Mouse (Mus musculus) lung, postnatal 36 days (tissue): ENCODE measurements around the gene Olfr332.
"Not testable (repeated sequence)": the region's sequence is repeated elsewhere in the genome, so short reads cannot be mapped to it uniquely, and the experiment has no call there.

ENCODE experiments used
- DNase-seq: peaks from one replicate; pipeline ENCODE4 v3.0.0; 2022; ENCODE audit warnings: mixed read lengths

Gene Olfr332

GRCm38 (mm10) chr11:58492455-58492854, at the start of gene Olfr332:
Gene Olfr332 (minus strand): TSS chr11:58492555.
- DNase-seq, result no peak

GRCm38 (mm10) chr11:58534736-58535135, 42.4 kb upstream of the Olfr332 start, which contains the start of gene Olfr330:
Gene Olfr330 (minus strand): TSS chr11:58534836.
- DNase-seq, result not testable (repeated sequence)

GRCm38 (mm10) chr11:58519756-58520155, 27.4 kb upstream of the Olfr332 start:
- DNase-seq, result peak; percentile 3

- peak; percentile 35 for DNase-seq
These were observed 26.6 kb upstream of the Olfr332 start for GRCm38 (mm10) chr11:58518916-58519315.

GRCm38 (mm10) chr11:58509058-58509457, 16.7 kb upstream of the Olfr332 start:
- DNase-seq, result not testable (repeated sequence)

- not testable (repeated sequence) for DNase-seq
These were observed 10.1 kb upstream of the Olfr332 start, which contains the start of gene Olfr331 for GRCm38 (mm10) chr11:58502472-58502871. Gene Olfr331 (minus strand): TSS chr11:58502572.

GRCm38 (mm10) chr11:58499290-58499689, 6.9 kb upstream of the Olfr332 start:
- DNase-seq, result no peak

GRCm38 (mm10) chr11:58498761-58499160, 6.4 kb upstream of the Olfr332 start:
- no peak for DNase-seq

- DNase-seq, result no peak
These were observed 30.2 kb downstream of the Olfr332 start, which contains the start of gene Olfr30 for GRCm38 (mm10) chr11:58462170-58462569. Gene Olfr30 (minus strand): TSS chr11:58462270.

- DNase-seq, result no peak
These were observed 38.8 kb downstream of the Olfr332 start for GRCm38 (mm10) chr11:58453592-58453991.

- DNase-seq, result no peak
These were observed 39.6 kb downstream of the Olfr332 start, which contains the start of gene Lypd9 for GRCm38 (mm10) chr11:58452759-58453158. Gene Lypd9 (minus strand): TSS chr11:58452923.
